Mouse (Mus musculus): ENCODE results near the gene Aph1b.

- TF ChIP-seq POLR2A (IDR thresholded peaks at IDR 0.05; ENCODE audit: low read depth, low read length) (no peak), CTCF (conservative IDR thresholded peaks at IDR 0.05; ENCODE audit: insufficient read depth, insufficient read length, low read depth, low read length) (0 out of 2 replicates have a peak, but pooled peaks have one; percentile 13)
Observed at GRCm38 (mm10) chr9:66787821-66788220, 7.5 kb downstream of the Aph1b start.
